ENCODE assay signal across 27 mouse cellular contexts in genomic region chr12:46597200-46597599, GRCm38 (mm10).
DNase-seq lines count a peak whose midpoint lies in the region; ATAC-seq and TF ChIP-seq lines count a peak whose summit lies in the region.
"Had no signal": no experiment of that assay in that cellular context is flagged by ENCODE, and none has a peak within 500 bp of the region (broad histone marks: within the 10 kb centered on the region; RNA-seq: fewer than 3 reads in every experiment).

No protein-coding gene starts in this region.

- no peak overlapping the region for H3K4me3 ChIP-seq in forebrain, embryonic 10.5 days
- H3K4me3 ChIP-seq in forebrain, postnatal 0 days (ENCODE audit: low read depth, low read length), result no peak overlapping the region
- H3K4me3 ChIP-seq in kidney, postnatal 0 days (replicated peaks; ENCODE audit: low read depth, low read length), result no peak overlapping the region
- no peak overlapping the region for H3K4me3 ChIP-seq in neural tube, embryonic 15.5 days (replicated peaks)
- H3K4me3 ChIP-seq in forebrain, embryonic 16.5 days (replicated peaks; ENCODE audit: low read length), result no peak overlapping the region
- H3K4me3 ChIP-seq: embryonic facial prominence, embryonic 12.5 days; heart, embryonic 10.5 days; heart, embryonic 15.5 days; hindbrain, embryonic 12.5 days; layer of hippocampus, adult 2 months; left cerebral cortex, adult 2 months; limb, embryonic 13.5 days; lung, embryonic 15.5 days had no signal

- no peak for ATAC-seq in forebrain, postnatal 0 days
- ATAC-seq in kidney, postnatal 0 days (replicated peaks; ENCODE audit: low FRiP score, low read depth), result no peak
- ATAC-seq in neural tube, embryonic 15.5 days (ENCODE audit: low FRiP score), result peak; percentile 35
- peak; percentile 55; the same call in 1 of the 2 replicates for ATAC-seq in forebrain, embryonic 16.5 days
- ATAC-seq: intestine, embryonic 16.5 days had no signal

- no peaks in the 10 kb centered on the region for H3K36me3 ChIP-seq in forebrain, embryonic 10.5 days (replicated peaks)
- no peaks in the 10 kb centered on the region for H3K36me3 ChIP-seq in forebrain, postnatal 0 days (ENCODE audit: insufficient read depth)
- no peaks in the 10 kb centered on the region for H3K36me3 ChIP-seq in kidney, postnatal 0 days (ENCODE audit: insufficient read depth, low read length)
- H3K36me3 ChIP-seq in neural tube, embryonic 15.5 days, result no peaks in the 10 kb centered on the region
- H3K36me3 ChIP-seq in forebrain, embryonic 16.5 days (ENCODE audit: control insufficient read depth, insufficient read depth), result no peaks in the 10 kb centered on the region
- H3K36me3 ChIP-seq: embryonic facial prominence, embryonic 12.5 days; G1E; heart, embryonic 10.5 days; heart, embryonic 15.5 days; hindbrain, embryonic 12.5 days; limb, embryonic 13.5 days; lung, embryonic 15.5 days had no signal

- H3K9ac ChIP-seq in forebrain, postnatal 0 days, result no peak overlapping the region
- no peak overlapping the region for H3K9ac ChIP-seq in kidney, postnatal 0 days (ENCODE audit: low read depth, low read length)
- no peak overlapping the region for H3K9ac ChIP-seq in neural tube, embryonic 15.5 days (replicated peaks)
- H3K9ac ChIP-seq in forebrain, embryonic 16.5 days (replicated peaks; ENCODE audit: low read depth, low read length), result no peak overlapping the region
- H3K9ac ChIP-seq: embryonic facial prominence, embryonic 12.5 days; heart, embryonic 15.5 days; hindbrain, embryonic 12.5 days; limb, embryonic 13.5 days; lung, embryonic 15.5 days had no signal

- H3K27me3 ChIP-seq in forebrain, embryonic 10.5 days (ENCODE audit: poor library complexity, severe bottlenecking), result peaks cover 35% of the 10 kb centered on the region
- no peaks in the 10 kb centered on the region for H3K27me3 ChIP-seq in forebrain, postnatal 0 days (ENCODE audit: insufficient read depth, low read length)
- no peaks in the 10 kb centered on the region for H3K27me3 ChIP-seq in kidney, postnatal 0 days (ENCODE audit: insufficient read depth, low read length)
- H3K27me3 ChIP-seq in neural tube, embryonic 15.5 days (replicated peaks), result no peaks in the 10 kb centered on the region
- H3K27me3 ChIP-seq in forebrain, embryonic 16.5 days (replicated peaks; ENCODE audit: control insufficient read depth, insufficient read depth, low read length), result no peaks in the 10 kb centered on the region
- H3K27me3 ChIP-seq: embryonic facial prominence, embryonic 12.5 days; heart, embryonic 15.5 days; hindbrain, embryonic 12.5 days; limb, embryonic 13.5 days; lung, embryonic 15.5 days had no signal

- WGBS in forebrain, embryonic 10.5 days, result 29% methylated on average over 4 of the region's 4 CpGs
- 10% methylated on average over 4 of the region's 4 CpGs for WGBS in forebrain, postnatal 0 days
- 5% methylated on average over 4 of the region's 4 CpGs for WGBS in kidney, postnatal 0 days
- 10% methylated on average over 4 of the region's 4 CpGs for WGBS in neural tube, embryonic 15.5 days
- 4% methylated on average over 4 of the region's 4 CpGs for WGBS in forebrain, embryonic 16.5 days

- H3K27ac ChIP-seq in forebrain, embryonic 10.5 days, result no peak overlapping the region
- H3K27ac ChIP-seq in forebrain, postnatal 0 days (ENCODE audit: low read depth, low read length), result no peak overlapping the region
- no peak overlapping the region for H3K27ac ChIP-seq in kidney, postnatal 0 days
- H3K27ac ChIP-seq in neural tube, embryonic 15.5 days (replicated peaks), result no peak overlapping the region
- H3K27ac ChIP-seq in forebrain, embryonic 16.5 days (ENCODE audit: low read length), result no peak overlapping the region
- H3K27ac ChIP-seq: embryonic facial prominence, embryonic 12.5 days; heart, embryonic 10.5 days; heart, embryonic 15.5 days; hindbrain, embryonic 12.5 days; layer of hippocampus, adult 2 months; left cerebral cortex, adult 2 months; limb, embryonic 13.5 days; lung, embryonic 15.5 days had no signal

- H3K4me2 ChIP-seq in forebrain, postnatal 0 days (ENCODE audit: low read depth), result no peak overlapping the region
- no peak overlapping the region for H3K4me2 ChIP-seq in kidney, postnatal 0 days (ENCODE audit: low read length)
- no peak overlapping the region for H3K4me2 ChIP-seq in neural tube, embryonic 15.5 days
- no peak overlapping the region for H3K4me2 ChIP-seq in forebrain, embryonic 16.5 days (ENCODE audit: low read length)
- H3K4me2 ChIP-seq: embryonic facial prominence, embryonic 12.5 days; heart, embryonic 15.5 days; hindbrain, embryonic 12.5 days; limb, embryonic 13.5 days; liver, embryonic 11.5 days; lung, embryonic 15.5 days had no signal

- H3K4me1 ChIP-seq in forebrain, embryonic 10.5 days, result peaks cover 9% of the 10 kb centered on the region
- H3K4me1 ChIP-seq in forebrain, postnatal 0 days (ENCODE audit: insufficient read depth), result no peaks in the 10 kb centered on the region
- no peaks in the 10 kb centered on the region for H3K4me1 ChIP-seq in kidney, postnatal 0 days (replicated peaks; ENCODE audit: insufficient read depth, low read length)
- peaks cover 3% of the 10 kb centered on the region; the same call in 1 of the 2 replicates for H3K4me1 ChIP-seq in neural tube, embryonic 15.5 days
- peaks cover 3% of the 10 kb centered on the region; the same call in 1 of the 2 replicates for H3K4me1 ChIP-seq in forebrain, embryonic 16.5 days (replicated peaks; ENCODE audit: control insufficient read depth, insufficient read depth, low read length)
- H3K4me1 ChIP-seq: embryonic facial prominence, embryonic 12.5 days; heart, embryonic 10.5 days; heart, embryonic 15.5 days; limb, embryonic 13.5 days; lung, embryonic 15.5 days had no signal

- TF ChIP-seq CTCF in forebrain, postnatal 0 days (IDR thresholded peaks at IDR 0.05; ENCODE audit: low read depth), result no peak
- no peak for TF ChIP-seq CTCF in kidney, postnatal 0 days (IDR thresholded peaks at IDR 0.05; ENCODE audit: low read depth)

- peak; percentile 14 for DNase-seq in forebrain, embryonic 10.5 days (ENCODE audit: extremely low spot score, low spot score)
- DNase-seq in forebrain, postnatal 0 days, result no peak
- peak; percentile 21 for DNase-seq in kidney, postnatal 0 days (ENCODE audit: low spot score)
- DNase-seq in kidney, postnatal 10 days, result no peak
- DNase-seq in neural tube, embryonic 10.5 days (ENCODE audit: extremely low spot score, low spot score), result no peak
- no peak for DNase-seq in heart, adult 8-10 months (ENCODE audit: low spot score)
- DNase-seq: adrenal gland, postnatal 14 days; cerebellum, adult 18-20 months; cerebellum, postnatal 10 days; gastrocnemius, postnatal 10 days; kidney, adult 9 months; kidney, postnatal 36 days; thymus, adult 2 months; thymus, postnatal 36 days had no signal

- H3K9me3 ChIP-seq in forebrain, embryonic 10.5 days, result no peaks in the 10 kb centered on the region
- no peaks in the 10 kb centered on the region for H3K9me3 ChIP-seq in forebrain, postnatal 0 days (ENCODE audit: low read length)
- H3K9me3 ChIP-seq in kidney, postnatal 0 days (replicated peaks; ENCODE audit: low read length), result no peaks in the 10 kb centered on the region
- no peaks in the 10 kb centered on the region for H3K9me3 ChIP-seq in neural tube, embryonic 15.5 days (replicated peaks)
- H3K9me3 ChIP-seq in forebrain, embryonic 16.5 days (ENCODE audit: control insufficient read depth, low read length), result no peaks in the 10 kb centered on the region; the same call in 1 of the 2 replicates
- H3K9me3 ChIP-seq: embryonic facial prominence, embryonic 12.5 days; G1E; heart, embryonic 10.5 days; heart, embryonic 15.5 days; hindbrain, embryonic 12.5 days; limb, embryonic 13.5 days; lung, embryonic 15.5 days had no signal

Comparison
In these comparisons a context has a peak if more than half of its experiments do, and no peak if none do; other contexts are left out.
1. DNase-seq: peak in forebrain, embryonic 10.5 days (single experiment) and kidney, postnatal 0 days (single experiment); none in forebrain, postnatal 0 days (single experiment), kidney, postnatal 10 days (single experiment), neural tube, embryonic 10.5 days (single experiment) and heart, adult 8-10 months (single experiment).
2. ATAC-seq: peak in neural tube, embryonic 15.5 days (single experiment) and forebrain, embryonic 16.5 days (single experiment); none in forebrain, postnatal 0 days (single experiment) and kidney, postnatal 0 days (single experiment).